Mouse (Mus musculus) megakaryocyte progenitor cell, adult 5-6 weeks (primary cell): Measurements from ENCODE around the gene Dcbld1. TPM values are rescaled to one million over a fixed set of nuclear protein-coding genes. Genes with fewer than 3 reads are reported as not detected.
A peak's percentile ranks its signal among the peaks of the same experiment; 100 is the strongest.

ENCODE experiments used
- ATAC-seq: replicated peaks from 2 replicates; pipeline ENCODE4 v1.8.0; 2016; ENCODE audit warnings: mild to moderate bottlenecking, moderate TSS enrichment, inconsistent platforms; ENCODE audit not compliant: poor library complexity
- total RNA-seq, 2 experiments: library from RNA; stranded (forward) in 1 of 2; stranded (reverse) in 1 of 2; fragments of 157-497, 149-512 nt in 1 of 2; fragments of 200-1000 nt in 1 of 2; gene quantifications; 2 replicates each; pipeline versions ENCODE4 v1.2.3 to v1.2.4; 2015 to 2017

Dcbld1 gene
- 0.07 and 0.30 TPM in 2 replicates for total RNA-seq (2015)
- total RNA-seq (2017), result 0.08 and 0.41 TPM in 2 replicates

GRCm38 (mm10) chr10:52233301-52233968, at the start of gene Dcbld1:
Gene Dcbld1 (plus strand): TSS chr10:52233619.
- ATAC-seq, result peak; percentile 73

- ATAC-seq, result no peak
These were observed 47.5 kb upstream of the Dcbld1 start for GRCm38 (mm10) chr10:52185900-52186299.

- no peak for ATAC-seq
These were observed 38.2 kb upstream of the Dcbld1 start, which contains the start of gene Ros1 for GRCm38 (mm10) chr10:52194957-52195852. Gene Ros1 (minus strand): TSS chr10:52195244.

GRCm38 (mm10) chr10:52204006-52204405, 29.4 kb upstream of the Dcbld1 start:
- no peak for ATAC-seq

GRCm38 (mm10) chr10:52215267-52215818, 18.1 kb upstream of the Dcbld1 start:
- ATAC-seq, result no peak

- ATAC-seq, result peak; percentile 81
These were observed 16.4 kb upstream of the Dcbld1 start for GRCm38 (mm10) chr10:52216797-52217563.

GRCm38 (mm10) chr10:52217564-52217934, 15.9 kb upstream of the Dcbld1 start:
- ATAC-seq, result no peak

GRCm38 (mm10) chr10:52219600-52219999, 13.8 kb upstream of the Dcbld1 start:
- ATAC-seq, result no peak

- ATAC-seq, result peak; percentile 68
These were observed 933 bp upstream of the Dcbld1 start for GRCm38 (mm10) chr10:52232196-52233176.

GRCm38 (mm10) chr10:52233969-52234653, 692 bp downstream of the Dcbld1 start:
- ATAC-seq, result peak; percentile 21; the same call in 1 of the 2 replicates

- ATAC-seq, result no peak
These were observed 1.2 kb downstream of the Dcbld1 start for GRCm38 (mm10) chr10:52234654-52234981.

- ATAC-seq, result no peak
These were observed 2.0 kb downstream of the Dcbld1 start for GRCm38 (mm10) chr10:52235461-52235860.

- no peak for ATAC-seq
These were observed 8.6 kb downstream of the Dcbld1 start for GRCm38 (mm10) chr10:52242015-52242414.

GRCm38 (mm10) chr10:52242680-52243323, 9.4 kb downstream of the Dcbld1 start:
- no peak for ATAC-seq

- no peak for ATAC-seq
These were observed 12.8 kb downstream of the Dcbld1 start for GRCm38 (mm10) chr10:52246207-52246606.

GRCm38 (mm10) chr10:52252240-52252639, 18.8 kb downstream of the Dcbld1 start:
- no peak for ATAC-seq

GRCm38 (mm10) chr10:52253426-52253825, 20.0 kb downstream of the Dcbld1 start:
- ATAC-seq, result no peak

GRCm38 (mm10) chr10:52257768-52258167, 24.3 kb downstream of the Dcbld1 start:
- ATAC-seq, result no peak
